Mouse (Mus musculus): Measurements from ENCODE around the gene Aoc2. TPM values are rescaled to one million over a fixed set of nuclear protein-coding genes. Genes with fewer than 3 reads are reported as not detected.

The Aoc2 gene
- polyA plus RNA-seq, 1 experiment from 2014 or later = 0.39 TPM

DNA sequence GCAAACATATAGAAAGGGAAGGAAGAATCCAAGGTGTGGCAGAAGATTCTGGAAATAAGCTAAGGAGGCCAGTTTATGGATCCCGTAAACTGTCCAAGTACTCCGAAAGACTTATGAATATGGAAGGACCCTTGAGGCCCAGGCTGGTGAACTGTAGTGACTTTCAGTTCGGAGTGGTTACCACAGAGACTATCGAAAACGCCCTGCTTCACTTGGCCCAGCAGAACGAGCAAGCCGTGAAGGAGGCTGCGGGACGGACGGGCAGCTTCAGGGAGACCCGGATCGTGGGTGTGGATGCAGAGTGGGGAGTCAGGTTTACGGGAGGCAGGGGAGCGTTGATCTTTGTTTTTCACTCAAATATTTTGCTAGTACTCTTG lies 45.7 kb upstream of the Aoc2 start:
- Histone ChIP-seq H3K9me3 (ENCODE audit: control insufficient read depth, low read length) (no peaks in the 10 kb centered on the region), H3K27me3 (ENCODE audit: control insufficient read depth, insufficient read depth, low read length) (no peaks in the 10 kb centered on the region), H3K9ac (ENCODE audit: low read length) (0 out of 2 replicates have a peak overlapping the region, but pooled peaks have one; percentile 18), H3K4me2 (replicated peaks; ENCODE audit: low read depth) (peak overlapping the region; percentile 75), H3K4me3 (ENCODE audit: low read depth, low read length) (peak overlapping the region; percentile 78), H3K27ac (replicated peaks) (no peak overlapping the region), H3K4me1 (replicated peaks; ENCODE audit: control insufficient read depth, insufficient read depth) (peaks cover 12% of the 10 kb centered on the region; the same call in 1 of the 2 replicates), H3K36me3 (ENCODE audit: control insufficient read depth, insufficient read depth, low read length) (no peaks in the 10 kb centered on the region)
- no peak for ATAC-seq (ENCODE audit: low FRiP score, low TSS enrichment)
- no peak for TF ChIP-seq EP300 (optimal IDR thresholded peaks at IDR 0.05)
- TF ChIP-seq CTCF (IDR thresholded peaks at IDR 0.05; ENCODE audit: low read depth) = no peak
- WGBS = 65% methylated on average over 14 of the region's 14 CpGs
- no peak for DNase-seq (ENCODE audit: low spot score)

DNA sequence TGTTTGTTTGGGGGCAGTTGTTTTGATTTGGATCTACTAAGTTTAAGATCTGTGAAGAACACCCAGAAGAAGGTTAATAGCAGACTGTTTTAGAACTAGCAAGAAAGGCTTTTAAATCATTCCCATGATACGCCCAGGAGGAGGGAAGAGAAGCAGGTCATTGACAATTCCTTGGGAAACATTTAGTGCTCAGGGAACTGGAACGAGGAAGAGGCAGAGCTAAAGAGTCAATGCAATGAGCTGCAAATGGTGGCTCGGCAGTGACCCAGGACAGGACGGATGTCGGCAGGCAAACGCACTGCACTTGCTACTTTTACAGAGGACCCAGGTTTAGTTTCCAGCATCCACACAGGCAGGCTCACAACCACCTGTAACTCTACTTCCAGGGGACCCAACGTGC lies 44.0 kb upstream of the Aoc2 start:
- no peak overlapping the region for H3K9ac ChIP-seq (ENCODE audit: low read length)
- no peak for ATAC-seq (ENCODE audit: low FRiP score, low TSS enrichment)

DNA sequence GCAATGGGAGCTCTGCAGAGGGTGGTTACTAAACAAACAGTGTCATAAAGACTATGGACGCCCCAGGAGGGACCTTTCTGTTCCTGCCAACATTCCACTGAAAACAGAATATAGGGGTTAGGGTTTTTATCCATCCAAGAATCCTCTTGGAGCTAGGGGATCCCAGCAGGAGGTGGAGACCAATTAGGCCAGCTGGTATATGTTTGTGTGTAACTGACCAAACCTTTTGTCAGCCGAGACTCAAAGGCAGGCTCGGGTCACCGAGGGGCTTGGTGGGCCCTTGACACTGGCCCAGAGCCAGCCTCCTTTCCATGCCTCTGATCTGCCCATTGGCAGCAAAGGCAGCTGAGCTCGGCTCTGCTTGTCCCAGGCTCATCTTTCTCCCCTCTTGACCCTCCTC lies 42.0 kb upstream of the Aoc2 start:
- no peak for ATAC-seq (ENCODE audit: low FRiP score, low TSS enrichment)
- no peak overlapping the region for H3K27ac ChIP-seq (replicated peaks)
- 22% methylated on average over 5 of the region's 5 CpGs for WGBS

More for the DNA sequence above, 44.0 kb upstream of the Aoc2 start:
- Histone ChIP-seq H3K9me3 (ENCODE audit: control insufficient read depth, low read length) (no peaks in the 10 kb centered on the region), H3K4me3 (ENCODE audit: low read depth, low read length) (no peak overlapping the region), H3K4me2 (replicated peaks; ENCODE audit: low read depth) (no peak overlapping the region), H3K27me3 (ENCODE audit: control insufficient read depth, insufficient read depth, low read length) (no peaks in the 10 kb centered on the region), H3K4me1 (replicated peaks; ENCODE audit: control insufficient read depth, insufficient read depth) (peaks cover 12% of the 10 kb centered on the region; the same call in 1 of the 2 replicates), H3K27ac (replicated peaks) (no peak overlapping the region), H3K36me3 (ENCODE audit: control insufficient read depth, insufficient read depth, low read length) (no peaks in the 10 kb centered on the region)
- no peak for DNase-seq (ENCODE audit: low spot score)
- TF ChIP-seq EP300 (optimal IDR thresholded peaks at IDR 0.05) = no peak
- TF ChIP-seq CTCF (IDR thresholded peaks at IDR 0.05; ENCODE audit: low read depth) = no peak
- WGBS = 59% methylated on average over 7 of the region's 7 CpGs

GRCm38 (mm10) chr11:101283805-101284204 lies 41.1 kb upstream of the Aoc2 start:
- Histone ChIP-seq H3K27ac (replicated peaks) (0 out of 2 replicates have a peak overlapping the region, but pooled peaks have one; percentile 10), H3K4me3 (ENCODE audit: low read depth, low read length) (no peak overlapping the region), H3K4me2 (replicated peaks; ENCODE audit: low read depth) (no peak overlapping the region), H3K9me3 (ENCODE audit: control insufficient read depth, low read length) (no peaks in the 10 kb centered on the region), H3K9ac (ENCODE audit: low read length) (no peak overlapping the region), H3K27me3 (ENCODE audit: control insufficient read depth, insufficient read depth, low read length) (no peaks in the 10 kb centered on the region), H3K36me3 (ENCODE audit: control insufficient read depth, insufficient read depth, low read length) (peaks cover 5% of the 10 kb centered on the region; the same call in 1 of the 2 replicates), H3K4me1 (replicated peaks; ENCODE audit: control insufficient read depth, insufficient read depth) (no peaks in the 10 kb centered on the region)
- TF ChIP-seq EP300 (optimal IDR thresholded peaks at IDR 0.05) (no peak), CTCF (IDR thresholded peaks at IDR 0.05; ENCODE audit: low read depth) (no peak)
- ATAC-seq (ENCODE audit: low FRiP score, low TSS enrichment) = peak; percentile 74
- WGBS = 61% methylated on average over 4 of the region's 4 CpGs
- DNase-seq (ENCODE audit: low spot score) = no peak

More for the DNA sequence above, 42.0 kb upstream of the Aoc2 start:
- H3K9ac ChIP-seq (ENCODE audit: low read length) = no peak overlapping the region
- H3K9me3 ChIP-seq (ENCODE audit: control insufficient read depth, low read length) = no peaks in the 10 kb centered on the region
- H3K4me3 ChIP-seq (ENCODE audit: low read depth, low read length) = no peak overlapping the region
- peaks cover 5% of the 10 kb centered on the region; the same call in 1 of the 2 replicates for H3K36me3 ChIP-seq (ENCODE audit: control insufficient read depth, insufficient read depth, low read length)
- no peaks in the 10 kb centered on the region for H3K27me3 ChIP-seq (ENCODE audit: control insufficient read depth, insufficient read depth, low read length)
- TF ChIP-seq EP300 (optimal IDR thresholded peaks at IDR 0.05) (no peak), CTCF (IDR thresholded peaks at IDR 0.05; ENCODE audit: low read depth) (no peak)
- DNase-seq (ENCODE audit: low spot score) = no peak
- H3K4me1 ChIP-seq (replicated peaks; ENCODE audit: control insufficient read depth, insufficient read depth) = peaks cover 3% of the 10 kb centered on the region; the same call in 1 of the 2 replicates
- no peak overlapping the region for H3K4me2 ChIP-seq (replicated peaks; ENCODE audit: low read depth)

DNA sequence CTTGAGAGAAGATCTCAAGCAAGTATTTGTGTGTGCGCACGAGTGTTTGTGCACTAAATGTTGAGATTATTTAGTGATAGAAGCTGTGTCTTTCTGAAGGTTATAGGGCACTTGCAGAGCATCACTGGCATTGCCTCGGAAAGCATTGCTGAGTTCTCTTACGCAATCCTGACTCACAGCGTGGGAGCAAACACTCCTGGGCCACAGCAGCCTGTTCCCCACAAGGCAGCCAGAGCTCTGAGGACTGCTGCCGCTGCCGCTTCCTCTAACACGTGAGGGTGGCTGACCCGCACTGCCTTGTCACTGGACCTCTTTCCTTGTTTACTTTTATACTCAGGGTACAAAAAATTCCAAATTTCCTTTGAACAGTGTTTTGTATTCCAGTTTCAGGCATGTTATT lies 37.6 kb upstream of the Aoc2 start:
- Histone ChIP-seq H3K4me1 (replicated peaks; ENCODE audit: control insufficient read depth, insufficient read depth) (no peaks in the 10 kb centered on the region), H3K9me3 (ENCODE audit: control insufficient read depth, low read length) (no peaks in the 10 kb centered on the region), H3K9ac (ENCODE audit: low read length) (no peak overlapping the region), H3K4me3 (ENCODE audit: low read depth, low read length) (no peak overlapping the region), H3K27me3 (ENCODE audit: control insufficient read depth, insufficient read depth, low read length) (no peaks in the 10 kb centered on the region), H3K27ac (replicated peaks) (no peak overlapping the region), H3K4me2 (replicated peaks; ENCODE audit: low read depth) (no peak overlapping the region), H3K36me3 (ENCODE audit: control insufficient read depth, insufficient read depth, low read length) (peaks cover 23% of the 10 kb centered on the region)
- WGBS = 72% methylated on average over 9 of the region's 9 CpGs
- DNase-seq (ENCODE audit: low spot score) (no peak), ATAC-seq (ENCODE audit: low FRiP score, low TSS enrichment) (no peak)
- TF ChIP-seq CTCF (IDR thresholded peaks at IDR 0.05; ENCODE audit: low read depth) = no peak
- TF ChIP-seq EP300 (optimal IDR thresholded peaks at IDR 0.05) = no peak

DNA sequence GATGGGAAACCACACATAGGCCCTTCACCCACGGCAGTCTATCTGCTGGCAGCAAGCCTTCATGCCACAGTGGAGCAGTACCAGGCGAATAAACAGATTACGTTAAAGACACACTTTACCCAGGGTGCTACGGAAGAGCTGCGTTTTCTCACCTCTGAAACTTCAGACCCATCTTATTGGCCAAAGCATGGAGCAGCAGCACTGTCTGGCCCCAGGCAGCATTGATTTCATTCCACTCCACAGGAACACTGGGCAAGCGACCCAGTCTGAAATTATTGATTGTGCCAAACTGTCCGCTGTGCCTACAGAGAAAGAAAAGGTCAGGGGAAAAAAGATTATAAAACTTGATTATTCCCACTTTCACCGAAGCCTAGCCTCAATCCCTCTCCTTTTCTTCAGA lies 33.6 kb upstream of the Aoc2 start:
- no peak for DNase-seq (ENCODE audit: low spot score)
- H3K27ac ChIP-seq (replicated peaks) = no peak overlapping the region
- no peaks in the 10 kb centered on the region for H3K27me3 ChIP-seq (ENCODE audit: control insufficient read depth, insufficient read depth, low read length)
- H3K36me3 ChIP-seq (ENCODE audit: control insufficient read depth, insufficient read depth, low read length) = peaks cover 35% of the 10 kb centered on the region
- no peak overlapping the region for H3K4me3 ChIP-seq (ENCODE audit: low read depth, low read length)
- WGBS = 92% methylated on average over 8 of the region's 8 CpGs
- no peaks in the 10 kb centered on the region for H3K4me1 ChIP-seq (replicated peaks; ENCODE audit: control insufficient read depth, insufficient read depth)
- no peak for ATAC-seq (ENCODE audit: low FRiP score, low TSS enrichment)
- TF ChIP-seq CTCF (IDR thresholded peaks at IDR 0.05; ENCODE audit: low read depth) (no peak), EP300 (optimal IDR thresholded peaks at IDR 0.05) (no peak)
- no peaks in the 10 kb centered on the region for H3K9me3 ChIP-seq (ENCODE audit: control insufficient read depth, low read length)
- H3K9ac ChIP-seq (ENCODE audit: low read length) = no peak overlapping the region
- H3K4me2 ChIP-seq (replicated peaks; ENCODE audit: low read depth) = no peak overlapping the region
